In the genomic region with DNA sequence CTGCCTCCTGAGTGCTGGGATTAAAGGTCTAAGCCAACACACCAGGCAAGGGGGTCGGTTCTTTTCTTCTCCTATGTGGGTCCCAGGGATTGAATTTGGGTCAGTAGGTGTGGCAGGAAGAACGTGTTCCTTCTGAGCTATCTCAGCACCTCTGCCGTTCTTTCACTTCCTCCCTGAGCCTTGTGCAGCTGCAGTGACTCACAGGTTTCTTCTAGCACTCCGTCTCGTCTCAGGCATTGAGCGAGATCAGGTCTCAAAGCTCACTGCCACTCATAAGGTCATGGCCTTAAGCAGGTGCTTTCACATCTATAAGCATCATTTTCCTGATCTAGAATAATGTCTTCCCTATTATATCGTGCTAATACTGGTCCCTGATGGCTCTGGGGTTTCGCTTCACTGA, we compare ENCODE assay signal across 1 mouse cellular context.
TF ChIP-seq lines count a peak whose summit lies in the region.

No protein-coding gene starts in this region.

TF ChIP-seq in MEL, 35 proteins besides CTCF, POLR2A, EP300 and RAD21 (continued from another document):
- no peak for TF ChIP-seq GATA1 (IDR thresholded peaks at IDR 0.05; ENCODE audit: low read depth, low read length)
- no peak for TF ChIP-seq MAZ (IDR thresholded peaks at IDR 0.05; ENCODE audit: low read depth, low read length)
- no peak for TF ChIP-seq JUND (IDR thresholded peaks at IDR 0.05; ENCODE audit: low read depth, low read length)
- TF ChIP-seq ZKSCAN1 (IDR thresholded peaks at IDR 0.05; ENCODE audit: low read depth, low read length): no peak
- TF ChIP-seq KAT2A (conservative IDR thresholded peaks at IDR 0.05; ENCODE audit: low read depth, low read length): no peak
- no peak for TF ChIP-seq CHD1 (IDR thresholded peaks at IDR 0.05; ENCODE audit: low read depth, low read length)
- TF ChIP-seq SIN3A (IDR thresholded peaks at IDR 0.05; ENCODE audit: low read length): no peak
- TF ChIP-seq NRF1 (IDR thresholded peaks at IDR 0.05; ENCODE audit: insufficient read depth, low read depth, low read length, poor library complexity, severe bottlenecking): no peak
- TF ChIP-seq MXI1 (IDR thresholded peaks at IDR 0.05; ENCODE audit: low read depth, low read length): no peak
- TF ChIP-seq TBP (IDR thresholded peaks at IDR 0.05; ENCODE audit: low read depth, low read length): no peak
- peak; percentile 28; the same call in 1 of the 2 replicates for TF ChIP-seq ETS1 (IDR thresholded peaks at IDR 0.05; ENCODE audit: low read depth, low read length)
- no peak for TF ChIP-seq MYB (IDR thresholded peaks at IDR 0.05; ENCODE audit: low read depth, low read length)
- TF ChIP-seq ELF1 (IDR thresholded peaks at IDR 0.05; ENCODE audit: low read depth, low read length): no peak
- TF ChIP-seq HCFC1 (IDR thresholded peaks at IDR 0.05; ENCODE audit: low read depth, low read length): no peak
- no peak for TF ChIP-seq BHLHE40 (IDR thresholded peaks at IDR 0.05; ENCODE audit: borderline replicate concordance, low read depth, low read length)
- no peak for TF ChIP-seq NELFE (IDR thresholded peaks at IDR 0.05; ENCODE audit: low read depth, low read length)
- TF ChIP-seq TCF12 (IDR thresholded peaks at IDR 0.05; ENCODE audit: low read depth, low read length): no peak
- TF ChIP-seq USF2 (IDR thresholded peaks at IDR 0.05; ENCODE audit: borderline replicate concordance in 1 of 2, insufficient read depth in 1 of 2, low read depth in 1 of 2, low read length in 2 of 2): no peak
- TF ChIP-seq MEF2A (IDR thresholded peaks at IDR 0.05; ENCODE audit: extremely low read depth, insufficient replicate concordance, low read depth, low read length, poor library complexity, severe bottlenecking): no peak
- no peak for TF ChIP-seq ZC3H11A (IDR thresholded peaks at IDR 0.05; ENCODE audit: low read depth, low read length)
- no peak for TF ChIP-seq POLR2AphosphoS2 (IDR thresholded peaks at IDR 0.05; ENCODE audit: low read length)
- TF ChIP-seq ZNF384 (IDR thresholded peaks at IDR 0.05; ENCODE audit: low read depth, low read length): no peak
- TF ChIP-seq TAL1 (IDR thresholded peaks at IDR 0.05; ENCODE audit: low read length): peak; percentile 32
- 0 out of 2 replicates have a peak, but pooled peaks have one; percentile 27 for TF ChIP-seq MAX (IDR thresholded peaks at IDR 0.05; ENCODE audit: low read length)
- TF ChIP-seq POLR2AphosphoS5 (IDR thresholded peaks at IDR 0.05; ENCODE audit: borderline replicate concordance, low read depth, low read length): no peak
